Mouse (Mus musculus) cerebellum, adult 9-10 months (tissue): ENCODE data around the gene Pak1ip1.
A peak's percentile ranks its signal among the peaks of the same experiment; 100 is the strongest.
"Not testable (repeated sequence)": the region's sequence is repeated elsewhere in the genome, so short reads cannot be mapped to it uniquely, and the experiment has no call there.

Experiments
- DNase-seq: peaks from one replicate; pipeline ENCODE4 v3.0.0; 2022

Pak1ip1 gene

DNA sequence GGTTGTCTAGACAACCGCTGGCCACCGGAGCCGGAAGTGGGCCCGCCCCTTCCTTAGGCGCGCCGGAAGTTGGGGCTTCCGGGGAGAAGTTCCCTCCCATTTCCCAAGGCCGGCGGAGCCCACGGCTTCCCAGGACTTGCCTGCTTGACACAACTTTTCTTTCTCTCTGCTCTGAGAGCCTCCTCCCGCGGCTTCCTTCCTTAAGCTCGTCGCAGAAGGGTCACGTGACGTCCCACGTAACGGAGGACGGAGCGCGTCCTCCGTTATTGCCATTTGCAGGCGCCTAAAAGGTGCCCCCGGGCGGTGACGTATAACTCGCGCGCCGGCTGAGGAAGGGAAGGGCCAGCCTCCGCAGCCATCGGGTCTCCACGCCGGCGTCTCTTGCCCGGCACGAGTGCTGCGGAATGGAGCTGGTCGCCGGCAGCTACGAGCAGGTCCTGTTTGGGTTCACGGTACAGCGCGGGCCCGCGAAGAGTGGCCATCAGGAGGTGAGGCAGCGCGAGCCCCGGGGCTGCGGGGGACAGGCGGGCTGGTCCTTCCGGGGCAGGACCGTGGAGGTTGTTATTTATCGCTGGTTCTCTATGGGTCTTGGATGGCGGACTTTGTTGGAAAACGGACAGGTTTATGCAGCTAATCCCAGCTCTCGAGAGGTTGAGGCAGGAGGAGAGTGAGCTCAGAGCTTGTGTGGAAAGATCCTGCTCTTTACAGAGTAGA lies at the start of gene Pak1ip1:
Pak1ip1 (plus strand) TSS at position 98 of the 714 bp plus-strand sequence.
- DNase-seq = peak; percentile 91

DNA sequence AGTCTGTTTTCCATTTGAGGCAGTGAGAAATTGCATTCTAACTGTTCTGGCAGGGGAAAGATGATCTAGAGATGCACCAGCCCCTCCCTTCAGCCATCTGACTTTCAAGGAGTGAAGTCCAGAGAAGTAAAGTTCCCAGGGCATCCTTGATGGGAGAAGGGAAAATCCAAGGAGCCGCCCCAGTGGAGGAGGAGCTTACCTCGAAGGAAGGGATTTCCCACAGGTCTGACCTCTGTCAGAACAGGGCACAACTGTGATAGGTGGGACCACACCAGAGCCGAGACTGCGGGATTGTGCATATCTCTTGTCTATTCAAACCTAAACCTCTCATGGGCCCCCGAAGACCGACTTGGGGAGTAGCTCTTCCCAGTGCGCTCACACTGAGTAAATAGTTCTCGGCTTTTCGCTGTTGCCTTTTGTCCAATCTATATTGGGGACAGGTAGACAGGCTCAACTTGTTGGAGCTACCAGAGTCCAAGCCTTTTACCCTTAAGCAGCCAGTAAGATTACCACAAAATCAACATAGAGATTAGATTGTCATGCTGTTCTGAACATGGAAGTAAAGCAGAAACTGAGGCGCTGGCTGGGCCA lies 49.3 kb upstream of the Pak1ip1 start:
- DNase-seq = no peak

- no peak for DNase-seq
Observed at GRCm38 (mm10) chr13:40953231-40953630, 47.6 kb upstream of the Pak1ip1 start.

- DNase-seq = no peak
Observed at GRCm38 (mm10) chr13:40955773-40956172, 45.0 kb upstream of the Pak1ip1 start.

DNA sequence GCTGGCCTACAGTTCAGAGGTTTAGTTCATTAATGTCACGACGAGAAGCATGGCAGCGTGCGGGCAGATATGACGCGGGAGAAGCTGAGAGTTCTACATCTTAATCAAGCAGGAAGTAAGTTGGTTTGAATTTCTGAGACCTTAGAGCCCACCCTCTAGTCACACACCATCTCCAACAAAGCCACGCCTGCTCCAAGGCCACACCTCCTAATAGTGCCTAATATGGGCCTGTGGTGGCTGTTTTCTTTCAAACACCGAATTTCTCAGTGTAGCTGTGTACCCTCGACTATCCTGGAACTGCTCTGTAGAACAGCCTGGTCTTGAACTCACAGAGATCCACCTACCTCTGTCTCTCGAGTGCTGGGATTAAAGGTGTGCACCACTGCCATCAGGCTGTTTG lies 33.2 kb upstream of the Pak1ip1 start:
- no peak for DNase-seq

GRCm38 (mm10) chr13:40968564-40968963 lies 32.3 kb upstream of the Pak1ip1 start:
- DNase-seq = no peak

DNA sequence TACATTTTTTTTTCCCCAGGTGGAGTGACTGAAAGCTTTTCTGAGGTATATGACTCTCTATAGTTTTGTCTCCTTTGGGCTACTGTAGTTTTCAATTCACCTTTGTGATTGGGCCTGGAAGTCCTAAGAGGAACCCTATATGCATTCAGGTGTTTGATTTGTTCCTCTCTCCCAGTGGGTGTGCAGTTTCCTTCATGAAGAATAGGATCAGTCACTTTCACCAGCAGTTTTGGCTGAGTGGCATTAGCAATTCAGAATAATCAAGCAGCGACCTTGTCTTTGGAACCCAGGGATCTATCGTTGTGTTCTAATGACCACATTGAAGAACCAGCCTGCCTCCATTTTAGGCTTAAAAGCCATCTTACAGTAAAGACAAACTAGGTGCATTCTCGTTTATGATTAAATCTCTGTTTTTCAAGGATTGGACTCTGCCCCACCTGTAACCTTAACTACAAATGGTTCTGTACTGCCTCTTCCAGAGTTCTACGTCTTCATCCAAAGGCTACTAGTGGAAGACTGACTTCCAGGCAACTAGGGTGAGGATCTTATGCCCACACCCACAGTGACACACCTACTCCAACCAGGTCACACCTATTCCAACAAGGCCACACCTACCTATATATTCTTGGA lies 30.9 kb upstream of the Pak1ip1 start:
- DNase-seq = no peak

GRCm38 (mm10) chr13:40971261-40971660 lies 29.6 kb upstream of the Pak1ip1 start:
- DNase-seq = no peak

DNA sequence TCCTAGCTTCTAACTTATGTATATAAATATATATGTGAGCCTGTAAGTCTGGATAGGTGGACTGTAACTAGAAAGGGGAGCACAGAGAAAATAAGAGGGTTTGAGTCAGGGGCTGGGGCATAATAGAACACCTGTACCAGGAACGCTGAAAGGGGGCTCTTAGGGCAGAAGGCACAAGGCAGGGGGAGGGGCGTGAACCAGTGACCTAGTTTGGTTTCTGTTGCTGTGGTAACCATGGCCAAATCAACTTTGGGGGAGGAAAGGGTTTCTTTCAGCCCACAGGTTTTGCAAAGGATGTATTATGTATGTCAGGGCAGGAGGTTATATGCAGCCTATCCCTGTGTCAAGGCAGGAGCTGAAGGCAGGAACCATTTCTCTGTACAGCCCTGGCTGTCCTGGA lies 29.0 kb upstream of the Pak1ip1 start:
- DNase-seq = no peak

DNA sequence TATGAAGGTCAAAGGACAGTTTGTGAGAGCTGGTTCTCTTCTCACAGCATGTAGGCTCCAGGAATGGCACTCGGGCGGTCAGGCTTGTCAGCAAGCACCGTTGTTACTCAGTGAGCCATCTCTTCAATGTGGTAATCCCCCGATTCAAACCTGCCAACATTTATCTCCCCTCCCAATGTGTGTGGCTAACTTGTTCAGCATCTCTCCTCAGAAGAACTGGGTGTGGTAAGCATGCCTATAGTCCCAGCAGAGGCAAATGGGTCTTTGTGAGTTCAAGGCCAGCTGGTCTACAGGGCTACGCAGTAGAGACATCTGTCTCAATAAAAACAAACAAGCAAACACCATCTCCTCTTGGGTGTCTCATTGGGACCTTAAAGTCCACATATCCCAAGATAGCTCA lies 27.8 kb upstream of the Pak1ip1 start:
- DNase-seq = no peak

DNA sequence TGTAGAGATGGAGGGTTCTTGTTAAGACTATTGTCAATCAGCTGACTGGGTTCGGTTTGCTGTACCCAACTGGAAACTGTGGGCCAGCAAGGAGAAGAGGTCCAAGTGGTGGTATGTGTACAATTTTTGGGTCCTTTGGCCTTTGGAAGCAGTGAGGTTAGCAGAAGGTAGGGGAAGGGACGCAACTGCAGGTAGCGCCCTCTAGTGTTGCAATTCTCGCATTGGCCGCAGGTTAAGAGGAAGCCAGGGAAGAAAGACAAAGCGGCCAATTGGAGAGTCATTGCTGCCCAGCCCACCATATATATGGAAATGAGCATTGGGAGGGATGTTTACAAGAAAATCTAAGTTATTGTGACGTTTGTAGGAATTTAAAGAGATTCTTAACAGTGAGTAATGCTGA lies 23.2 kb upstream of the Pak1ip1 start:
- peak; percentile 6 for DNase-seq

DNA sequence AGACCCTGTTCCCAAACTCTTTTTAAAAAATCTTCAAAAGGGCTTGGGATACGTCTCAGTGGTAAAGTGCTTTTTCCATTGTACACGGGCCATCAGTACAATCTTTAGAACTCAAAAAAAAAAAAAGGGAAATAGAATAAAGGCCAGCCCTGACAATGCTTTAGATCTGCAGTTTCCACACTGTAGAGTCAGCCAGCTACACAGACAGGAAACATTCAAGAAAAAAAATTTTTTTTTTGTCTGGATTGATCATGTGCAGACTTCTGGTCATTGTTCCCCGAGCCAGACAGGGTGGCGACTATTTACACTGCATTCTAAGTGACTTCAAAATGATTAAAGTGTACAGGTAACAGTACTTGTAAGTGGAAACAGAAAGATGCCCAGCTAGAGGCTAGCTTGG lies 22.2 kb upstream of the Pak1ip1 start:
- no peak for DNase-seq

DNA sequence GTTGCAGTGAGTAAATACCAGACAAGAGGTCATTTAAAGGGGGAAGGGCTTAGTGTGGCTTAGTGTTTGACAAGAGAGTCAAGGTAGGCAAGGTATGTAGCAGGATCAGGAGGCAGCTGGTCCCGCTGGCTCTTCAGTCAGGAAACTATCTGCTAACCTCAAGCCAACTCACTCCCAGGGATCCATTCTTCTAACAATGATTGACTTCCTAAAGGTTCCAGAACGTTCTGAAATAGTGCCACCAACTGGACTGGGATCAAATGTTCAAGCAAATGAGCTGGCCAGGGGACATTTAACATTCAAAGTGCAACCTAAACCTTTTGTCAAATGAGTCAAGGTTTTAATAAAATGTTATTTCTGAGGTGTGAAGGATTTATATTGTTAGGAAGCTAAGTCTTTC lies 21.5 kb upstream of the Pak1ip1 start:
- DNase-seq = no peak

DNA sequence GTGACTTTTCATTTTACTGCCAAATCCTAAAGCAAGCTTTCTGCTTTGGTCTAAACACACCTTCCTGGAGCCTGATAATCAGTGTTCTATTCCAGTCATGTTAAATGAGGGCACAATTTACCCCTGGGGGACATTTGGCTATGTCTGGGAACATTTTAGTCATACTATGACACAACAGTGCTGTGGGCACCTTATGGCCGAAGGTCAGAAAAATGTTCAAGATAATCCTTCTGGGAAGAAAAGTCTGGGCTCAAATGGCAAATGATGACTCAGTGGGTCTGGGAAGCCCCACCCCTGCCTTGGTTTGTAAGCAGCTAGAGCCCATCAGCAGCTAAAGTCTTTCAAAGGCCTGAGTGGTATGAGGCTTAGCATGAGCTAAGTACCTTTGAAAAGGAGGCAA lies 18.1 kb upstream of the Pak1ip1 start:
- no peak for DNase-seq

- no peak for DNase-seq
Observed at GRCm38 (mm10) chr13:40986081-40986480, 14.7 kb upstream of the Pak1ip1 start.

GRCm38 (mm10) chr13:40987608-40988303 lies 13.1 kb upstream of the Pak1ip1 start:
- DNase-seq = not testable (repeated sequence)

DNA sequence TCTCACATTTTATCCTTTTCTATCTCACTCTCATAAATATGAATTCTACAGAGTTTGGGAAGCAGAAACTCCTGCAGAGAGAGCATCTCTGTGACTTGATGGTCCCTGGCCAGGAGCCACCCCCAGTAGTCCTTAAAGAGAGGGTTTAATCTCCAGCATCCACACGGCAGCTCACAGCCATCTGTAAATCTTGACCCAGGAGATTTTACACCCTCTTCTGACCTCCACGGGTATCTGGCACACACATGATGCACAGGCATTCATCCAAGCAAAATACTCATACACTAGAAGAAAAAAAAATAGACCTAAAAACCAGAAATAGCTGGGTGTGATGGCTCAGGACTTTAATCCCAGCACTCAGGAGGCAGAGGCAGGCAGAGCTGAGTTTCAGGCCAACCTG lies 12.4 kb upstream of the Pak1ip1 start:
- no peak for DNase-seq

DNA sequence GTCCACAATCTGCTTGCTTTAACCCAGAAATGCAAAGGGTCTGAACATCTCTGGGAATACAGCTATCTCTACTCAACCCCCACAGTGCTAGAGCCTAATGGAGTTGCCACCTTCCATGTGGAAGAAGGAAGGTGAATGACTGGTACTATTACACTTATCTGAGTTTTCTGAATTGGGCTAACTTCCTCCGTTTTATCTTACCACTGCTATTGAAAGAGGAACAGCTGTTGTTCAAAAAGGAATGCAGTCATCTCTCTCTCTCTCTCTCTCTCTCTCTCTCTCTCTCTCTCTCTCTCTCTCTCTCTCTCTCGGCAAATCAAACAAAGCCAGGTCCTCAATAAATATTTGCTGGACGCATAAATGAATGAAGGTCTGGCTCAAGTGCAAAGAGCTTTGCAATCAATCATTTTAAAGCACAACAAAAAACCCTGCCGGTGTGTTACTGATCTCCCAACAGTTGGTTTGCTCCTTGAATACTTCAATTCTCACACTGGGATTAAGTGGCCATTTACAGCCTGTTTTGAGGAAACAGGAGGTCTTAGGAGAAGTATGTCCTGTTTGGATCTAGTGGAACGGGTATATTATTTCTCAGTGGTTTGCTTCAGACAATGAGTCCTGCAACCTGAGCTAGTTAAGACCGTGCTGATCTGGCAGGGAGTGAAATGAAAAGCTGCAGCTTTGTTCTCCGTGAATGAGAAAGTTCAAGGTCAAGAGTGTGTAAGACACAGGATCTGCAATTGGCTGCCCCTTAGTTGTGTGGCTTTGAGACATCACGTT lies 6.1 kb upstream of the Pak1ip1 start:
- no peak for DNase-seq

- DNase-seq = not testable (repeated sequence)
Observed at GRCm38 (mm10) chr13:40998537-40998936, 2.3 kb upstream of the Pak1ip1 start.

GRCm38 (mm10) chr13:41000140-41000925 lies 490 bp upstream of the Pak1ip1 start:
- peak; percentile 44 for DNase-seq

DNA sequence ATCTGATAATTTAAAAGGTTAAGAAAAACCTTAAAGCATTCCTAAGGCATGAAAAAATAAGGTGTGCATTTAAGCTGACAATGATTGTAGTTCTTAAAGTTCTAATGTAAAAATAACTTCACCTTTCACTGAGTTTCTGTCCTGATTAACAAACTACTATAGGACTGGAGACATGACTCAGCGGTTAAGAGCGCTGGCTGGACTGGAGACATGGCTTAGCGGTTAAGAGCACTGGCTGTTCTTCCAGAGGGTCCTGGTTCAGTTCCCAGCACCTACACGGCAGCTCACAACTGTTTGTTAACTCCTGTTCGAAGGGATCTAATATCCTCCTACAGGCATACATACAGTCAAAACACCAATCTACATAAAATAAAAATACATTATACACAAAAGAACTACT lies 1.2 kb downstream of the Pak1ip1 start:
- DNase-seq = no peak

DNA sequence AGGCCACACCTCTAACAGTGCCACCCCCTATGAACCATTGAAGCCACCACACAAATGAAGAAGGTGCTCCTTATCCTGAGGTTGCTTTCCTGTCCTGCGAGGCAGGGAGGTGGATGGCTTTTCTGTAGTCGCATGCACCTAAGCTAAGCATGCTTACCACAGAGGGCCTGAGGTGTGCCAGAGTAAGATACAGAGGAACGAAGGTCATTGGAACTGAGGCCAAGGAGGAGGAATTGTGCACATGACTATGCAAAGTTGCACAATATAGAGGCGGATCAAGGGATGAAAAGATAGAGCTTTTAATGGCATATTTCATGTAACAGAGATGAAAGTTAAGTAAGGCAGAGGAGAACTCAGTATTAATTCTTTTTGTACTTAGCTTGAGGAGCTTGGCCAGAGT lies 5.4 kb downstream of the Pak1ip1 start:
- no peak for DNase-seq
